Mouse (Mus musculus): ENCODE measurements at regions not wholly inside any gene's neighbourhood (a gene's known extent, or its start where the extent isn't known, plus 50 kb on each side); places are given as distances from the start of the nearest gene placed in this dataset.

DNA sequence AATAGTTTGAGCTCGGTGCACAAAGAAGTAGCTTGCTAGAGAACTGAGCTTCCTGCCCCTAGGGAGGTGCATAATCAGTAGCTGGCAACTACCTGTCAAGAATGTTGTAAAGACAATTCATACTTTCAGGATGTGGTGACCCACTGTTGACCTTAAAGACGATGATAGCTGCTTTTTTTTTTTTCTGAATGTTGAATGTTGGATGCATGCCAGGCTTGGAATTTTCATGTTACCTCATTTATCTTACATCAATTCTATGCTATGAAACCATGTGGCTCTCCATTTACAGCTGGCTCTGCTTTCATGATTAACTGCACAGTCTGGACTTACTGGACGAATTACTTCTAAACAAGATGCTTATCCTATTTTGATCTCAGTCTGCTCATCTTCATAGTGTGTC, 143.2 kb upstream of the Cldn34b3 start:
- TF ChIP-seq CTCF (IDR thresholded peaks at IDR 0.05; ENCODE audit: borderline replicate concordance, insufficient read depth, low read length), result no peak
- TF ChIP-seq POLR2A (IDR thresholded peaks at IDR 0.05; ENCODE audit: low read depth, low read length), result no peak
